Mouse (Mus musculus) liver, embryonic 14.5 days (tissue): ENCODE results near the gene Trabd2b. TPM values are rescaled to one million over a fixed set of nuclear protein-coding genes. Genes with fewer than 3 reads are reported as not detected.

Source experiments
- ATAC-seq: fragments of 200-750 bp; cut with Nextera tagmentation; 2 replicates; pipeline ENCODE4 v1.8.0; 2017; ENCODE audit warnings: moderate number of reproducible peaks, mild to moderate bottlenecking, moderate library complexity; ENCODE audit not compliant: insufficient read depth
- DNase-seq, 3 experiments: peaks; one replicate each; pipeline ENCODE4 v3.0.0-alpha.2; 2012 to 2013; ENCODE audit warnings: low read depth in 3 of 3, low spot score in 3 of 3
- H3K27ac ChIP-seq: fragments of 300-500 bp; sonication (generic); 2 replicates; pipeline ENCODE4 v1.5.1; 2014; ENCODE audit warnings: moderate library complexity, mild to moderate bottlenecking, control low read depth, inconsistent platforms
- H3K27me3 ChIP-seq: fragments of 300-500 bp; sonication (generic); 2 replicates; pipeline ENCODE4 v1.6.1; 2014; ENCODE audit warnings: mild to moderate bottlenecking, low read length, moderate library complexity; ENCODE audit not compliant: control insufficient read depth, insufficient read depth
- H3K36me3 ChIP-seq: fragments of 300-500 bp; sonication (generic); replicated peaks from 2 replicates; pipeline ENCODE4 v1.6.1; 2014; ENCODE audit warnings: low read depth; ENCODE audit not compliant: control insufficient read depth, insufficient read depth
- H3K4me1 ChIP-seq, 2 experiments: fragments of 200-500 bp in 1 of 2; fragments of 300-500 bp in 1 of 2; sonication (generic) in 1 of 2; replicated peaks; 2 replicates each; pipeline ENCODE4 v1.6.1; 2012 to 2014; ENCODE audit warnings: antibody characterized with exemption in 1 of 2, inconsistent platforms in 1 of 2, low read length in 1 of 2; ENCODE audit not compliant: control insufficient read depth in 2 of 2, insufficient read depth in 2 of 2
- H3K4me2 ChIP-seq: fragments of 300-500 bp; sonication (generic); 2 replicates; pipeline ENCODE4 v1.6.1; 2014; ENCODE audit warnings: low read depth, mild to moderate bottlenecking, control low read depth, moderate library complexity
- H3K4me3 ChIP-seq, 2 experiments: fragments of 200-500 bp in 1 of 2; fragments of 300-500 bp in 1 of 2; sonication (generic) in 1 of 2; 2 replicates each; pipeline ENCODE4 v1.5.1; 2012 to 2014; ENCODE audit warnings: low read depth in 2 of 2, low read length in 2 of 2, mild to moderate bottlenecking in 2 of 2, control low read depth in 1 of 2, inconsistent platforms in 1 of 2, moderate library complexity in 1 of 2; ENCODE audit not compliant: insufficient read depth in 1 of 2
- H3K9ac ChIP-seq: fragments of 300-500 bp; sonication (generic); replicated peaks from 2 replicates; pipeline ENCODE4 v1.6.1; 2014; ENCODE audit warnings: mild to moderate bottlenecking, control low read depth, moderate library complexity
- H3K9me3 ChIP-seq: fragments of 300-500 bp; sonication (generic); 2 replicates; pipeline ENCODE4 v1.6.1; 2016; ENCODE audit warnings: low read length, mixed read lengths; ENCODE audit not compliant: control insufficient read depth
- CTCF ChIP-seq: IDR thresholded peaks from 2 replicates; pipeline ENCODE4 v1.5.1; 2016; ENCODE audit warnings: antibody characterized with exemption, low read depth, control low read depth
- EP300 ChIP-seq: IDR thresholded peaks from 2 replicates; pipeline ENCODE4 v1.6.1; 2016; ENCODE audit warnings: antibody characterized with exemption, low read depth
- WGBS: fragments of 180-500 bp; shearing (Covaris S2); extraction: QIAGEN DNeasy Blood & Tissue Kit; methylation state at CpG from one replicate; pipeline ENCODE4 v1.1.7; 2014; ENCODE audit not compliant: insufficient replicate concordance; 5-methylcytosine and 5-hydroxymethylcytosine counted together
- polyA plus RNA-seq, 2 experiments: library from polyadenylated mRNA; depleted of rRNA in 1 of 2; stranded (reverse) in 1 of 2; unstranded in 1 of 2; fragments of >200 nt; fragmentation: Nextera tagmentation in 1 of 2; extraction: Ambion mirVana in 1 of 2; gene quantifications; 2 replicates each; pipeline versions ENCODE4 v1.2.1 to v1.2.3; 2012 to 2014

The Trabd2b gene
- polyA plus RNA-seq, 2 experiments = 0.04 to 0.09 TPM

DNA sequence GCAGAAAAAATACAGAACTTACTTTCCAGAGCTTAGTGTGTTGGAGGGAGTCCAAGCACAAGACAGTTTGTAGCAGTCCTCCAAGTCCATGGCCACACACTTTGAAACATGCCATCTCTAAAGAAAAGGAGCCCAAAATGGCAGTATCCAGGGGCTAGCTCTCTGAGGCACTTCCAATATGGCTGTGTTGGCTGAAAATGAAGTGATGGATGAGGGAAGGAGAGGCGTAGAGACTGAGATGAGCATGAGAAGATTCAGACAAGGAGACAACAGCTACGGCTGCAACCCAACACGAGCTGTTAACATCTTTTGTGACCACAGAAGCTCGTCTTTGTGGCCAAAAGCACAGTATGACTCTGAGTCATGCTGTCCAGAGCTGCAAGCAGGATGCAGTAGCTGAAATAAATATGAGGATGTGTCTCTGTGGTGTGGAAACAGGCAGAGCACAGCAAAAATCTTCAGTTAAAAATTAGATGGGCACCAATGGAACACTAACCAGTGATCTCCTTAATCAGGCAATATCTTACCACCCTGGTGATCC, 27.0 kb upstream of the Trabd2b start:
- H3K36me3 ChIP-seq = no peaks in the 10 kb centered on the region
- H3K4me3 ChIP-seq = no peak overlapping the region
- DNase-seq (no peak), ATAC-seq (no peak)
- no peak overlapping the region for H3K27ac ChIP-seq
- no peaks in the 10 kb centered on the region for H3K4me1 ChIP-seq
- WGBS = 47% methylated on average over 4 of the region's 4 CpGs
- no peak overlapping the region for H3K9ac ChIP-seq
- TF ChIP-seq EP300 = no peak
- TF ChIP-seq CTCF = no peak
- no peaks in the 10 kb centered on the region for H3K9me3 ChIP-seq
- H3K27me3 ChIP-seq = no peaks in the 10 kb centered on the region
- H3K4me2 ChIP-seq = no peak overlapping the region

DNA sequence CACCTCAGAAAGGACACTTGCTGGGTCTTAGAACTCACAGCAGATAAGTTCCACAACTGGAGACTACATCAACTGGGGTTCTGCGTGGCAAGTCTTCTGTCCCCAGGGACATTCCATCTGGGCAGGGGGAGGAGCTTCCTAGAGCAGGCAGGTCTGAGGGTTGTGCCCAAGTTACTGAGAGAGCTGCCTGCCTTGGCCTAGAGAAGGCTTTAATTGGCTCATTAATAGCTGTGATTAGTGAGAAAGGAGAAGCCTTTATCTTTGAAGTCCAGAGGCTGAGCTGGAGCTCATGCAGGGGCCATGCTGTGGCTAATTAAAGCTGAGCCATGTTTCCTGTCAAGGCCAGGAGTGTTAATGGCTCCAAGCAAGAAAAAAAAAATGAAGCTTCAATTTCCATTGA, 23.9 kb upstream of the Trabd2b start:
- H3K4me3 ChIP-seq = no peak overlapping the region
- no peaks in the 10 kb centered on the region for H3K36me3 ChIP-seq
- TF ChIP-seq EP300 (no peak), CTCF (no peak)
- H3K9me3 ChIP-seq = no peaks in the 10 kb centered on the region
- DNase-seq (no peak), ATAC-seq (no peak)
- H3K27ac ChIP-seq = no peak overlapping the region
- no peak overlapping the region for H3K4me2 ChIP-seq
- H3K27me3 ChIP-seq = no peaks in the 10 kb centered on the region
- 13% methylated on average over 1 of the region's 1 CpGs for WGBS
- H3K4me1 ChIP-seq = no peaks in the 10 kb centered on the region
- H3K9ac ChIP-seq = no peak overlapping the region

DNA sequence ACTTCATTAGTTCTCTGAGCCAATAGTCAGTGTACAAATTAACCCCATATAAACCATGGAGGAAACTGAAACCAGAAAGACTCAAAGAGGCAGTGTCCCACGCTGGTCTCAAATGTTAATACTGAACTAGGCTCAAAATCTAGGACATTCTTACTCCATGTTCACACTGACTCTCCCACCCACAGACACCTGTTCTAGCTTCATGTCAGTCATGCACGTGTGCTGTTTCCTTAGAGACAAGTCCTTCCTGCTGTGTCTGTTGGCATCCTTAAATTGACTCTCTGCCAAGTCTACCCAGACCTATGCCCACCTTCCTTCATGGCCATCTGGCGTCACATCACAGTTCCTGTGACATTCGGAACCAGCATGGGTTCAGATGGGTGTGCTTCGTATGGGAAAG, 21.3 kb upstream of the Trabd2b start:
- no peak for TF ChIP-seq CTCF
- no peak for TF ChIP-seq EP300
- DNase-seq (no peak), ATAC-seq (no peak)
- Histone ChIP-seq H3K4me2 (no peak overlapping the region), H3K4me1 (no peaks in the 10 kb centered on the region), H3K27me3 (no peaks in the 10 kb centered on the region), H3K27ac (no peak overlapping the region), H3K36me3 (no peaks in the 10 kb centered on the region), H3K9me3 (no peaks in the 10 kb centered on the region), H3K4me3 (no peak overlapping the region), H3K9ac (no peak overlapping the region)
- WGBS = 64% methylated on average over 5 of the region's 5 CpGs

DNA sequence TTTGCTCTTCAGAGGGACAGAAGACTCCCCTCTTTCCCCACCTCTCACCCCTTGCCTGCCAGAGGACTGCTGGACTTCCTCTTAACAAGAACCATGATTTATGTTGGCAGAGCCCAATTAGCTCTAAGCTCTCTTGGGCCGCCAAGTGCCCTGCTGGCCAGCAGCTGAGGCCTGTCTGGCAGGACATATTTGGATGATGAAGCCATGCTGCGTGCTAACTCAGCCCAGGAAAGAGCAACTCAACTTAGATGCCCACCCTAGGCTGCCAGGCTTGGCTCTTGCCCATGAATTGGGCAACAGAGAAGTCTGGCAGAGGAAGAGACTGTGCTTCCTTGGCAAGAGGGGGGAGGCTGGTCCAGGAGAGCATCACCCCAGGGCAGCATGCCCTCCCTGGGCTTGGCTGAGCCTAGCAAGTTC, 20.1 kb upstream of the Trabd2b start:
- WGBS = 38% methylated on average over 2 of the region's 2 CpGs
- no peak for TF ChIP-seq CTCF
- TF ChIP-seq EP300 = no peak
- Histone ChIP-seq H3K9ac (no peak overlapping the region), H3K4me2 (no peak overlapping the region), H3K27me3 (no peaks in the 10 kb centered on the region), H3K9me3 (no peaks in the 10 kb centered on the region), H3K27ac (no peak overlapping the region), H3K36me3 (no peaks in the 10 kb centered on the region), H3K4me3 (no peak overlapping the region), H3K4me1 (no peaks in the 10 kb centered on the region)
- no peak for DNase-seq
- ATAC-seq = no peak

DNA sequence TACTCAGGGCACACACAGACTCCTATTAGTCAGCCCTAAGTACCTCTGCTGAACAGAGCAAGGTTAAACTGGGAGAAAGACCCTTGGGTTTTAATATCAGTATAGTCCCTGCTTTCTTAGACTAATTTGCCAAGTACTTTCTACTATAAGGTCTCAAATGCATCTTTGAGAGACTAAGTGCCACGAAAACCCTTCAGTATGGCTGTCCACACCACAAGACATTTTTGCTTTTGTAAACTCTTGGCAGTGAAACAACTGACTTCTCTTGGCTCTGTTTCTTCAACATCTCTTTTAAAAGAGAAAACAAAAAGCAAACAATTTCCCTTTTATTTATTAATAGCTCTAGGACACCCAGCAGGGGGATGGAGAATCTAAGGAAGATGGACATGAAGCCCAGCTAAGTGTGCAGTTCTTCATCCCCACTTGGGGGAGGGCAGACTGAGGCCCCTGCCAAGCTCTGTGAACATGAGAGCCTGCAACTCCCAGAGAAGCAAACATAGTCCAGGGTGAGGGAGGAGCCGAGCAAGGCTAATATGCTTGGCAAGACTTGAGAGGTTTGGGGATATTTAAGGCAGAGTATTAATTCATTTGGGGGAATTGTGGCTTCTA, 18.9 kb upstream of the Trabd2b start:
- TF ChIP-seq EP300 = no peak
- no peak for TF ChIP-seq CTCF
- Histone ChIP-seq H3K36me3 (no peaks in the 10 kb centered on the region), H3K4me2 (no peak overlapping the region), H3K4me3 (no peak overlapping the region), H3K9me3 (no peaks in the 10 kb centered on the region), H3K4me1 (no peaks in the 10 kb centered on the region), H3K27me3 (no peaks in the 10 kb centered on the region), H3K27ac (no peak overlapping the region), H3K9ac (no peak overlapping the region)
- ATAC-seq = no peak
- DNase-seq = no peak
- WGBS = 43% methylated on average over 2 of the region's 2 CpGs
